Mouse (Mus musculus) forebrain, embryonic 14.5 days (tissue): ENCODE measurements around the gene Syce3. TPM values are rescaled to one million over a fixed set of nuclear protein-coding genes. Genes with fewer than 3 reads are reported as not detected.
"Not testable (repeated sequence)": the region's sequence is repeated elsewhere in the genome, so short reads cannot be mapped to it uniquely, and the experiment has no call there.

Experiments
- ATAC-seq: fragments of 200-750 bp; cut with Nextera tagmentation; 2 replicates; pipeline ENCODE4 v1.8.0; 2017; ENCODE audit warnings: mild to moderate bottlenecking, moderate library complexity
- DNase-seq: peaks from one replicate; pipeline ENCODE4 v3.0.0-alpha.2; 2015; ENCODE audit warnings: low spot score
- H3K27ac ChIP-seq: fragments of 300-500 bp; sonication (generic); 2 replicates; pipeline ENCODE4 v1.5.1; 2014; ENCODE audit warnings: low read depth, mild to moderate bottlenecking, control low read depth, low read length, moderate library complexity
- H3K27me3 ChIP-seq: fragments of 300-500 bp; sonication (generic); replicated peaks from 2 replicates; pipeline ENCODE4 v1.6.1; 2014; ENCODE audit warnings: low read length, control low read depth, mixed read lengths; ENCODE audit not compliant: control insufficient read depth, insufficient read depth
- H3K36me3 ChIP-seq: fragments of 300-500 bp; sonication (generic); 2 replicates; pipeline ENCODE4 v1.6.1; 2014; ENCODE audit warnings: low read length, control low read depth; ENCODE audit not compliant: control insufficient read depth, insufficient read depth
- H3K4me1 ChIP-seq: fragments of 300-500 bp; sonication (generic); 2 replicates; pipeline ENCODE4 v1.6.1; 2014; ENCODE audit warnings: antibody characterized with exemption, low read length, control low read depth; ENCODE audit not compliant: control insufficient read depth, insufficient read depth
- H3K4me2 ChIP-seq: fragments of 300-500 bp; sonication (generic); 2 replicates; pipeline ENCODE4 v1.6.1; 2014; ENCODE audit warnings: mild to moderate bottlenecking, control low read depth, low read length
- H3K4me3 ChIP-seq: fragments of 300-500 bp; sonication (generic); 2 replicates; pipeline ENCODE4 v1.5.1; 2014; ENCODE audit warnings: low read depth, low read length, control low read depth
- H3K9ac ChIP-seq: fragments of 300-500 bp; sonication (generic); 2 replicates; pipeline ENCODE4 v1.6.1; 2014; ENCODE audit warnings: mild to moderate bottlenecking, low read length, control low read depth, moderate library complexity
- H3K9me3 ChIP-seq: fragments of 300-500 bp; sonication (generic); replicated peaks from 2 replicates; pipeline ENCODE4 v1.6.1; 2016; ENCODE audit warnings: low read length, control low read depth, mixed read lengths; ENCODE audit not compliant: control insufficient read depth
- WGBS: fragments of 180-500 bp; shearing (Covaris S2); extraction: QIAGEN DNeasy Blood & Tissue Kit; methylation state at CpG from one replicate; pipeline ENCODE4 v1.1.7; 2014; 5-methylcytosine and 5-hydroxymethylcytosine counted together
- polyA plus RNA-seq: library from polyadenylated mRNA; unstranded; fragments of >200 nt; fragmentation: Nextera tagmentation; extraction: Ambion mirVana; gene quantifications from 2 replicates; pipeline ENCODE4 v1.2.1, GENCODE M21; 2014

Gene Syce3
- polyA plus RNA-seq, 1 experiment from 2014 or later = not detected

GRCm38 (mm10) chr15:89435878-89436277 is 25.6 kb upstream of the Syce3 start:
- H3K27ac ChIP-seq = no peak overlapping the region
- ATAC-seq = no peak
- 85% methylated on average over 5 of the region's 5 CpGs for WGBS
- no peak overlapping the region for H3K4me2 ChIP-seq
- H3K27me3 ChIP-seq = no peaks in the 10 kb centered on the region
- H3K9me3 ChIP-seq = no peaks in the 10 kb centered on the region
- no peak overlapping the region for H3K9ac ChIP-seq
- H3K4me3 ChIP-seq = no peak overlapping the region
- no peaks in the 10 kb centered on the region for H3K4me1 ChIP-seq
- H3K36me3 ChIP-seq = no peaks in the 10 kb centered on the region
- DNase-seq = no peak

- no peak overlapping the region for H3K4me3 ChIP-seq
- no peaks in the 10 kb centered on the region for H3K9me3 ChIP-seq
- no peaks in the 10 kb centered on the region for H3K27me3 ChIP-seq
- H3K4me2 ChIP-seq = no peak overlapping the region
- DNase-seq (no peak), ATAC-seq (no peak)
- no peak overlapping the region for H3K27ac ChIP-seq
- no peaks in the 10 kb centered on the region for H3K36me3 ChIP-seq
- no peak overlapping the region for H3K9ac ChIP-seq
- WGBS = 72% methylated on average over 3 of the region's 3 CpGs
- no peaks in the 10 kb centered on the region for H3K4me1 ChIP-seq
Observed at GRCm38 (mm10) chr15:89434136-89434535, 23.8 kb upstream of the Syce3 start.

DNA sequence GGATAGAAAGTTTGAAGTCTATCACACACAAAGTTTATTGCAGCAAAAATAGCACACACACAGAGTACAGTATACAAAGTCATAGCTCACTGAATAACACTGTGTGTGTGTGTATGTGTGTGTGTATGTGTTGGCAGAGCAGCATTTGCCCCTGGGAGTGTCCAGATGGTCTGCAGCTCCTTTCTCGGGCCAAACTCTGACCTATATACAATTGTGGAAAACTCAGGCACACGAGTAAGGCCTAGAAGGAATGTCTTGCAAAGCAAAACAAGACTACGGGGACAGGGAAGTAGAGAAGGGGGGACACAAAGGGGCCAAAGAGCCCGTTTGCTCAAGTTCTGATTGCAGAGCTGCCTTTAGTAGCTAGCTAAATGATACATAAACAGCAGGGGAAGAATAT is 22.6 kb upstream of the Syce3 start:
- 78% methylated on average over 4 of the region's 4 CpGs for WGBS
- Histone ChIP-seq H3K9me3 (no peaks in the 10 kb centered on the region), H3K4me1 (peaks cover 5% of the 10 kb centered on the region; the same call in 1 of the 2 replicates), H3K4me2 (no peak overlapping the region), H3K27ac (no peak overlapping the region), H3K4me3 (no peak overlapping the region), H3K36me3 (no peaks in the 10 kb centered on the region), H3K9ac (no peak overlapping the region), H3K27me3 (no peaks in the 10 kb centered on the region)
- DNase-seq (no peak), ATAC-seq (no peak)

- H3K27me3 ChIP-seq = no peaks in the 10 kb centered on the region
- DNase-seq = no peak
- no peak overlapping the region for H3K9ac ChIP-seq
- no peaks in the 10 kb centered on the region for H3K9me3 ChIP-seq
- 91% methylated on average over 6 of the region's 6 CpGs for WGBS
- no peak for ATAC-seq
- no peak overlapping the region for H3K4me2 ChIP-seq
- peaks cover 11% of the 10 kb centered on the region; the same call in 1 of the 2 replicates for H3K36me3 ChIP-seq
- no peak overlapping the region for H3K27ac ChIP-seq
- H3K4me3 ChIP-seq = no peak overlapping the region
- peaks cover 5% of the 10 kb centered on the region; the same call in 1 of the 2 replicates for H3K4me1 ChIP-seq
Observed at GRCm38 (mm10) chr15:89431806-89432205, 21.5 kb upstream of the Syce3 start.

- DNase-seq (no peak), ATAC-seq (no peak)
- WGBS = 90% methylated on average over 3 of the region's 3 CpGs
Observed at GRCm38 (mm10) chr15:89431271-89431670, 21.0 kb upstream of the Syce3 start.

DNA sequence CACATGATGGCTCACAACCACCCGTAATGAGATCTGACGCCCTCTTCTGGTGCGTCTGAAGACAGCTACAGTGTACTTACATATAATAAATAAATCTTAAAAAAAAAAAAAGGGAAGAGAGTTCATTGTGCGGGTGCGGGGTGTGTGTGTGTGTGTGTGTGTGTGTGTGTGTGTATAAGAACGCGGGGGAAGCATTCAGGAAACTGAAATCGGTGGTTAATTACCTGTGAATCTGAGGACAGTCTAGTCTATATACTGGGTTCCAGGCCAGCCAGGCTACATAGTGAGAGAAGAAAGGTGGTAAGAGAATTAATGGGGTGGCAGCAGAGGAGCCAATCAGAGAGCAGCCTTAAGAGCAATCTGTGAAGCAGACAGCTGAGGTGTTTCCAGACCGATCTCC is 20.5 kb upstream of the Syce3 start:
- not testable (repeated sequence) for H3K27ac ChIP-seq, DNase-seq, H3K4me2 ChIP-seq, H3K4me1 ChIP-seq, H3K4me3 ChIP-seq, H3K9me3 ChIP-seq, ATAC-seq, H3K27me3 ChIP-seq, H3K9ac ChIP-seq
- 84% methylated on average over 6 of the region's 9 CpGs for WGBS
- peaks cover 21% of the 10 kb centered on the region; the same call in 1 of the 2 replicates for H3K36me3 ChIP-seq

More at GRCm38 (mm10) chr15:89431271-89431670, 21.0 kb upstream of the Syce3 start:
- Histone ChIP-seq H3K27ac (no peak overlapping the region), H3K9me3 (no peaks in the 10 kb centered on the region), H3K4me3 (no peak overlapping the region), H3K9ac (no peak overlapping the region), H3K4me2 (no peak overlapping the region), H3K36me3 (peaks cover 16% of the 10 kb centered on the region; the same call in 1 of the 2 replicates), H3K27me3 (no peaks in the 10 kb centered on the region), H3K4me1 (peaks cover 5% of the 10 kb centered on the region; the same call in 1 of the 2 replicates)

DNA sequence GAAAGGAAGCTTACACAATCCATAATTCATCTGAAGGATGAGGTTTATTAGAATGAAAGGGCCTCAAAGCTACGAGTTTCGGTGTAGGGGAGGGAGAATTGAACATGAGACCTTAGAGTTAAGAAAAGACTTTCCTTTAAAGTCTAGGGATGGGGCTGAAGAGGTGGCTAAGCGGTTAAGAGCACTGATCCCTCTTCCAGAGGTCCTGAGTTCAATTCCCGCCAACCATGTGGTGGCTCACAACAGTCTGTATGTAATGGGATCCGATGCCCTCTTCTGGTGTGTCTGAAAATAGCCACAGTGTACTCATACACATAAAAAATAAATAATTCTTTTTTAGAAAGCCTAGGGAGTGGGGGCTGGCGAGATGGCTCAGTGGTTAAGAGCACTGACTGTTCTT is 20.0 kb upstream of the Syce3 start:
- Histone ChIP-seq H3K9ac (peak overlapping the region; percentile 71), H3K4me2 (peak overlapping the region; percentile 64), H3K36me3 (peaks cover 22% of the 10 kb centered on the region; the same call in 1 of the 2 replicates), H3K9me3 (no peaks in the 10 kb centered on the region), H3K4me3 (peak overlapping the region; percentile 57), H3K27ac (peak overlapping the region; percentile 87), H3K4me1 (peaks cover 5% of the 10 kb centered on the region; the same call in 1 of the 2 replicates), H3K27me3 (no peaks in the 10 kb centered on the region)
- DNase-seq (peak; percentile 16), ATAC-seq (no peak)
- 48% methylated on average over 6 of the region's 6 CpGs for WGBS

DNA sequence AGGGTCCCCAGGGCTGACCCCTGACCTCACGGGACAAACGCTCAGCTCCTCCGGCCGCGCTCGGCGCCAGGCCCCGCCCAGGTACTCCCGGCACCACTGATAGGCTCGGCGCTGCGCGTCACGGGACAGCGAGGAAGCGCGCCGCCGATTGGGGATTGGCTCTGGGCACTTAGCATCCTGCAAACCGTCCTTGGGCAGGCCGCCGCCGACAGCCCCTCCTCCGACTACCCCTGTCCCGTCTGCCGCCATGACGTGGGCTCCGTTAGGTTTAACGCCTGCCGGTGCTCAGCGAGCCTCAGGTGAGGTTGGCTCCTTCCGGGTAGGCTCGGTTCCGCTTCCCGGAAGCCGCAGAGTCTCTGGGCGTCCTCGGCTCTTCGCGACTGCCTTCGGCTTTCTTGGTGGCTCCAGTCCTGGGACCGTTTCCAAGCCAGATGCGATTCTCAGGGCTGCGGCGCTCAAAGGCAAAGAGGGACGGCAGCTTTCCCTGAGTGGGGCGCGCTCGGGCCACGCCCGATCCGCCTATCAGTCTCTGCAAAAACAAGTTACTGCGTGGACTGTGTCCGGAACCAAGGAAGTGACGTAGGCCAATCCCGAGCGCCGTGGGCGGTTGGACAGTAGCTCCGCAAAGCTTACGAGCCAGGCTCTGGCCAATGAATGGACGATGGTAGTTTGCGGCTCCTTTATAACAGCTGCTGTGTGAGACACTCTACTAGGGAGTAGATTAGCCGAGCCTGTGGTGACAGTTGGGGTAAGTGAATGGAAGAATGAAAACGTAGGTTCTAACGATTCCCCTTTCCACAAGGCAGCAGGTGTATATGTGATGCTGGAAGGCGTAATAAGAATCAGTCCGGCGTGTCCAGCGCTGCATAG is 19.3 kb upstream of the Syce3 start, which contains the start of the genes C730034F03Rik, Gm44502 and Chkb:
C730034F03Rik (plus strand) TSS at position 238 of the 870 bp plus-strand sequence.
Gm44502 (minus strand) TSS at position 345 of the 870 bp plus-strand sequence.
Chkb (minus strand) TSS at position 557 of the 870 bp plus-strand sequence.
- H3K4me3 ChIP-seq = peak within 1 kb of the TSS; percentile 57
- H3K27me3 ChIP-seq = no peaks in the 10 kb centered on the region
- no peaks in the 10 kb centered on the region for H3K9me3 ChIP-seq
- peak within 1 kb of the TSS; percentile 64 for H3K4me2 ChIP-seq
- peaks cover 5% of the 10 kb centered on the region; the same call in 1 of the 2 replicates for H3K4me1 ChIP-seq
- WGBS = under 1% methylated on average over 69 of the region's 70 CpGs
- ATAC-seq = peak; percentile 96
- H3K9ac ChIP-seq = peak within 1 kb of the TSS; percentile 71
- peak; percentile 96 for DNase-seq
- peaks cover 22% of the 10 kb centered on the region; the same call in 1 of the 2 replicates for H3K36me3 ChIP-seq
- H3K27ac ChIP-seq = peak within 1 kb of the TSS; percentile 87
